Mouse (Mus musculus) stomach, postnatal 0 days (tissue): ENCODE data around the gene Elf1.

ENCODE experiments used
- CTCF ChIP-seq: IDR thresholded peaks from 2 replicates; pipeline ENCODE4 v1.5.1; 2016; ENCODE audit warnings: antibody characterized with exemption, low read depth, mild to moderate bottlenecking, moderate library complexity
- EP300 ChIP-seq: optimal IDR thresholded peaks from 2 replicates; pipeline ENCODE3; 2016; ENCODE audit warnings: antibody characterized with exemption

- TF ChIP-seq CTCF: no peak
- TF ChIP-seq EP300: no peak
Measured at GRCm38 (mm10) chr14:79551929-79552328, 70.9 kb downstream of the Elf1 start.
